Mouse (Mus musculus) liver, adult (tissue): Measurements from ENCODE around the gene Mphosph6.

Source experiments
- GATA4 ChIP-seq: IDR thresholded peaks from 2 replicates; pipeline ENCODE4 v1.6.1; 2014; ENCODE audit warnings: mild to moderate bottlenecking, low read length; ENCODE audit not compliant: insufficient replicate concordance

Mphosph6 gene

DNA sequence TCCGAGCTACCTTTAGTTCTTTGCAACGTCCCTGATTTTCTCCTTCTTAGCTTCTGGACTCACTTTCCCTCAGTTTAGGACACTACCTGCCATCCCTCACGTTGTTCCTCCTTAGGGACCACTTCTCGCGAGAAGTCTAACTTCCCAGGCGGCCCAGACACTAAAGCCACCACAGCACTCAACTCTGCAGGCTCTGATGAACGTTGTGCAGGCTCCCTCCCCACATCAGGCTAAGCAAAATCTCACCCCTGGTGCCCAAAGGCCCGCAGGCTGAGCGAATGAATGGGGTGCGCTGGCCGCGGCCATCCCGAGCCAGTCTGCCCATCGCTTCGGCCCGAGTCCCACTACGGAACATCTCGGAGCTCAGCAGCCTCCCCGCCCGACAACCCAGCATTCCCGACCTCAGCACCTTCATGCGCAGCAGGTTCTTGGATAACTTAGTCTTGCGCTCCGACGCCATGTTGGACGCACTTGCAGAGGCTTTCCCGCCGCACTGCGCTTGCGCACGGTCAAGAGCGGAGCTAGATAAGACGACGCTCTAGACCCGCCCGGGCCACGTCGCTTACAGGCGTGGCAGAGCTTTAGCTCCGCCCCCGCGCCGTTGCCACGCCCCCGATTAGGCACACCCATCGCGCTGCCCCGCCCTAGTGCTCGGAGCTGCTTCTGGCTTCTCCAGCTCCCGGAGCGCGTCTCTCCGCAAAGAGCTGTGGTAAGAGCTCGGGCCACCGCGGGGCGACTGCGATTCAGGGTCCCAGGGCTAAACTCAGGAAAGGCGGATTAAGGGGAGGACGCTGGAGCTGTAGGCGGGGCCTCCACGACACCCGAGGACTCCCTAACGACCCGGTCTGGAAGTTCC lies at the start of gene Mphosph6:
TSS of gene Mphosph6 (minus strand) at position 501 of the 856 bp plus-strand sequence.
- TF ChIP-seq GATA4: peak; percentile 93; the same call in 1 of the 2 replicates

DNA sequence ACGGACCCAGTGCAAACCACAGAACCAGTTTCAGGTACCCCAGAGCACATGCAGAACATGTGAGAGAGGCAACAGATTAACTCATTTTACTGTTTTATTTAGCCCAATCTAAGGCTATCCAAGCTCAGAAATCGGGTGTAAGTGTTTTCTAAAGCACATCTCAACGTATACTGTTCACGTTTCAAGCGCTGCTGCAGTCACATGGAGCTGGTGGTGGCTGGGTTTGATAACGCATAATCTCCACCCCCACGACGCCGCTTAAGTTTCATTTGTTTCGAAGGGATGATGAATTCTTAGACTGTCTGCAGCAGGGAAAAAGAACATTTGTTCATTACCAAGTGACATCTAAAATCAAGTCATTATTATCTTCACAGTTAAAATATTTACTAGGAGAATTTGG lies 48.7 kb upstream of the Mphosph6 start:
- no peak for TF ChIP-seq GATA4

DNA sequence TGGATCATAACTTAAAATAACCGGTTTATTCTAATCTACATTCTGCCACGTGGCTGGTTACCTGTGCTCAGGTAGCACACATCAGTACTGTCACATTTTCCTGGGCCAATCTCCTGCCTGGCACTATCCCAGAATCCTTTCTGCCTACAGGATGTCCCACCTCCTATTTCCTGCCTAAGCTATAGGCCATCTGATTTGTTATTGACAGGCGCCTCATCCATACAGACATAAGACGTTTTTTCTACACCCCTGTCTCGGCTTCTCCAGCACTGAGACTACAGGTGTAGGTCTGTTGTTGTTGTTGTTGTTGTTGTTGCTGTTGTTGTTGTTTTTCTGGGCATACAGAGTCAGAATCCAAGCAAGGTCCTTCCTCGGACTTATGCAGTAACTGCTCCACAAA lies 46.1 kb upstream of the Mphosph6 start:
- no peak for TF ChIP-seq GATA4

DNA sequence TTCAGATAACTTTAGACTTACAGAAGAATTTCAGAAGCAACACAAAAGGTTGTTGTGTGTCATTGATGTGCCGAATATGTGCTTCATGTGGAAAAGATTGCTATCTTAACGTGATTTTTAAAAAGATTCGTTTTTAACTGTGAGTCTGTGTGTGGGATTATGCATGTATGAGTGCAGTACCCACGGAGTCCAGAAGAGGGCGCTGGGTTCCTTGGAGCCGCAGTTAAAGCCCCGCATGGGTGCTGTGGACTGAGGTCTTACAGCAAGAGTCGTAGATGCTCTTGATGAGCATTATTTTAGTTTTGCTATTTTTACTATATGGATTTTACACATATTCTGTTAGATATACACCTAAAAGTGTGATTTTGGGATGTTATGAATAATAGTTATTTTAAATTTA lies 42.0 kb upstream of the Mphosph6 start:
- no peak for TF ChIP-seq GATA4

DNA sequence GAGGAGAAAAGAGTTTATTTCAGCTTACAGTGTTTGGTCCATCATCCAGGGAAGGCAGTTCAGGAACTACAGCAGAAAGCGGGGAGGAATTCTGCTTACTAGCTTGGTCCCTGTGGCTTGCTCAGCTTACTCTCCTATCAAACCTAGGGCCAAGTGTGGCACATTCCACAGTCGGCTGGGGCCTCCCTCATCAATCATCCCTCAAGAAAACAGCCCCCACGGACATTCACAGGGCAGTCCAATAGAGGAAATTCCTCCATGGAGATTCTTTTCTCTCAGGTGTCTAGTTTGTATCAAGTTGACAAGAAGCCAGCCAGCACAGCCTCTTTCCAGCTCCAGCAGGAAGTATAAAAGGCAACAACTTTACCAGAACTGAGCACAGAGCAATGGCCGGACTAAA lies 11.8 kb upstream of the Mphosph6 start:
- no peak for TF ChIP-seq GATA4

DNA sequence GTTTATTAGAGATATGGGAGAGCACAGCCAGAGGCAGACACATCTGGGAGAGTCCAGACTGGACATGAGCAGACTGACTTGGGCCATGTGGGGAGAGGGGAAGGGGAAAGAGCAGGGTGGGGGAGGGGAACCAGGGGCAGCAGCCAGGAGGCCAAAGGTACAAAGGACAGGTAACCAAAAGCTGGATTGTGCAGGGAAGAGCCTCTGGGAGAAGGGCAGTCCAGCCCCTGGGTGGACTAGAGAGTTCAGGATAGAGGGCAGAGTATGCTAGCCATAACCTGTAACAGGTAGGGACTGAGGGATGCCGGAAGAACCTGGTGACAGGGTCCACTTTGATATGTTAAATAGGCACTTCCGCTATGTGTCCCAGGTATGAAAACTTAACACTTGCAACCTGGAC lies 8.9 kb upstream of the Mphosph6 start:
- no peak for TF ChIP-seq GATA4

DNA sequence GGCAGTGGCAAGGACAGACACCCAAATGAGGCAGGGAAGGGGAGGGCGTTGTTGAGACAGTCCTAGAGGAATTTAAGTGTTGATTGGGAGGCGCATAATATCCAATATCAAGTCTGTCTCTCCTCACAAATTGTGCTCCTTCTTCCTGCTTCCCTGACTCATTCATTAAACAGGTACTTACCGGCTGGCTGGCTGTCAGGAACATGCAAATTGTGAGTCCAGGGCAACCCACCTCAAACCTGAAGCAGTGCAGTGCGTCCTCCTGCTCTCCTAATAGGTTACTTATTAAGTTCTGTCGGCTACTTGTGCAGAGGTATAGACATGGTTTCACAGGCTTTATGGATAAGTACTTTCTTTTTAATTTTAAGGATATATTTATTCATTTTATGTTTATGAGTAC lies 3.7 kb upstream of the Mphosph6 start:
- TF ChIP-seq GATA4: no peak

DNA sequence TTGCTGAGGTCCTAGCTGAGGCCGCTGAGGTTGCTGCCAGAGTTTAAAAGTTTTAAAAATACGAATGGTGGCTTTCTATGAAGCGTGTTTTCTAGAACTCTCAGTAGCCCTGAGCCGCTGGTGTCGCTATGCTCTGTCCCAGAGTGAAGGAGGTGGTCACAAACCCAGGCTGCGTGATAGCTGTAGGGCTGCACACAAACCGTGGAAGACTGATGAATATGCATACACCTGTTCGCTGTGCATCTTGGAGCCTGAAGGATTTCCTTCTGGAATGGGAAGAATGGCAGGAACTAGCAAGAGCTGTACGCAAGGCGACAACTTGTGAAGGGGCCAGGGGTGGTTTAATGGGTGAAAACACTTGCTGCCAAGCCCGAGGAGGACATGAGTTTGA lies 551 bp upstream of the Mphosph6 start:
- no peak for TF ChIP-seq GATA4

DNA sequence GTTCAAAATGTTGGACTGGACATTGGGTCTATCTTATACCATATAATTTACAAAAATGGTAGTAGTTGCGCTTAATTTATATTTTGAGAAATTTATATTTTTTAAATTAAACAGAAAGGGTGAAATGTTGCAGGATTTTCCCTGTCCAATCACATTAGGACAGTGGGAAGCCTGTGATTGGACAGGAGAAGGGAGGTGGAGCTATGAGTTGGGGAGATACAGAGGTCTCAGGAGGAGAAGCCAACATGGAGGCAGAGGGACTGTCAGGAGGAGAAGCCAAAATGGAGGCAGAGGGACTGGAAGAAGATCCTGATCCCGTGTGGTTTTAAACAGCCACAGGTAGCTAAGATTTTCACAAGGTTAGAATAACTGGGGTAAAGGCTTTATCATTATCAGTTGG lies 3.7 kb downstream of the Mphosph6 start:
- TF ChIP-seq GATA4: no peak

DNA sequence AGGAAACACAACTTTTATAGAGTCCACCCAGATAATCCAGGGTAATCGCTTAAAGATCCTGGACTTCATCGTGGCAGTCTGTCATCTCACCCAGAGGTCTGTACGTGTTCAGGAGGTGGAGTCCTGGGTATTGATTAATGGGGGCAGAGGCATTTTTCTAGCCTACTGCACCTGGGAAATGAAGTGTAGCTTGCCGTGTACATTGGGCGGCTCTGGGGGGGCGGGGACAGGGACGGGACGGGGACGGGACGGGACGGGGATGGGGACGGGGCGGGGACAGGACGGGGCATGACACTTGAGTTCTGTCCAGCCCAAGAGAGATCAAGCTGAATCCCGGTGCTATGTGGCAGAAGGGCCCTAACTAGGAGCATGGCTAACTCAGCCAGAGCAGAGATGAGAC lies 5.3 kb downstream of the Mphosph6 start:
- TF ChIP-seq GATA4: no peak

DNA sequence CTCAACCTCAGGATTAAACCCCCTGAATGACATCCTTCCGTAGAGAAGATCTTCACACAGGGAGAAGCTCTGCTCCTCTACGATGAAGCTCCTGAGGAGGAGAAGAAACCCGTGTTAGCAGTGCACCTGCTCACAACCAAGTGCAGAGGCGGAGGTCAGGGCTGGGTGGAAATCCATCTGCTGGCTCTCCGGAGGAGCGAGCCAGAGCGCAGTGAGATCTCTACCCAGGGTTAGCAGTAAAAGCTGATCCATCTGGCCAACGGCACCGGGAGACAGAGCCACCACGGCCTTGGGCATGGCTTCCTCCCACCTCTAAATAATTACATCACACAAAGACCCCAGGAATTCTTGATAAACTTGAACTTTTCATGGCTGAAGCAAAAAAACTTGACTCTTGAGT lies 7.2 kb downstream of the Mphosph6 start:
- no peak for TF ChIP-seq GATA4

DNA sequence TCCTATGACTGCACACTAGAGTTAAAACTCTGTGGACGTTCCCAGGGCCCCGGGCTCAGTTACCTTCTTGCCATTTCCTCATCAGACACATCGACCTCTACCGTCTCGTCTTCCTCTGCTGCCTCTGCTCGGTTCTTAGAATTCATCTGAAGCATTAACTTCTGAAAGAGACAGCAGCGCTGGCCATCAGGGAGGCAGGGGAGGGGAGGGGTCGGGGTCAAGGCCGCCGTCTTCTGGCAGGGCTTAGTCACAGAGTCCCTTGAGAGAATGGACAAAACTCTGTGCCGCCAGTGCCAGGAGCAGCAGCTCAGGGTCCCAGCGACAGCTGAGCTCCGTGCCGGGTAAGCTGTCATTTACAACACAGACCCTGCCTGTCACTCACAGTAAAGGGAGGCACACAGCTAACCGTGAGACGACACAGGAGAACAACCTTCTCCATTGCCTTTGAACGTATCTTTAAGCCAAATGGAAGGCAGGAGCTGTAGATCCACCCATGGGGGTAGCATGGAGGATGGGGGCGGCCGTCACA lies 9.1 kb downstream of the Mphosph6 start:
- no peak for TF ChIP-seq GATA4

DNA sequence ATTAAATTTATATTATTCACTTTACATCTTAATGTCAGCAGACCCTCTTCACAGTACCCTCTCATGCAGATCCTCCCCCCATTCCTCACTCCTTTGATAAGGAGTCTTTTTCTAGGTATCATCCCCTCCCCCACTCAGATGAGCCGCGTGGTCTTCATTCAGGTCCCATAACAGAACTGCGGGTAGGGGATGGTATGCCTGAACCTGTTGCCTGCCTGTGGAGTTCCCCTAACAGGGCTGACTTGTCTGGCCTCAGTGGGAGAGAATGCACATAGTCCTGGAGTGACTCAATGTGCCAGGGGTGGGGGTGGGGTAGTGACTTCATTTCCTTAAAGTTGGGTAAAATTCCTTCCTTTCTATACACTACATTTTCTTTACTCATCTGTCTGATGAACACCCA lies 15.3 kb downstream of the Mphosph6 start:
- TF ChIP-seq GATA4: no peak

DNA sequence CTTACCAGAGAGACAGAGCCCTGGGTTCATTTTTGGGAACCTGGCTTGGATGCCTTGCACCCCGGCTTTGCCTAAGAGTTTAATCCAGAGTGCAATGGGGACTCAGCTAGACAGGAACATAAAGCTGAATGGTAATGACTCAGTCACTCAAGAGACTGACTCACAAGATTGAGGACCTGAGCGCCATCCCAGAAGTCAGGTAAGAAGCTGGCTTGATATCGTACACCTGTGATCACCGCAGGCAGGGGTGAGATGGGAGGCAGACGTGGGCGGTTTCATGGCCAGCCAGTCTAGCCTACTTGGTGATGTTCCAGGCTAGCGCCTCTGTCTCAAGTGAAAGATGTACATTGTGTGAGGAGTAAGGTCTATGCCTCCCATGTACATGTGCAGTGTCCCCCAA lies 18.7 kb downstream of the Mphosph6 start:
- no peak for TF ChIP-seq GATA4

DNA sequence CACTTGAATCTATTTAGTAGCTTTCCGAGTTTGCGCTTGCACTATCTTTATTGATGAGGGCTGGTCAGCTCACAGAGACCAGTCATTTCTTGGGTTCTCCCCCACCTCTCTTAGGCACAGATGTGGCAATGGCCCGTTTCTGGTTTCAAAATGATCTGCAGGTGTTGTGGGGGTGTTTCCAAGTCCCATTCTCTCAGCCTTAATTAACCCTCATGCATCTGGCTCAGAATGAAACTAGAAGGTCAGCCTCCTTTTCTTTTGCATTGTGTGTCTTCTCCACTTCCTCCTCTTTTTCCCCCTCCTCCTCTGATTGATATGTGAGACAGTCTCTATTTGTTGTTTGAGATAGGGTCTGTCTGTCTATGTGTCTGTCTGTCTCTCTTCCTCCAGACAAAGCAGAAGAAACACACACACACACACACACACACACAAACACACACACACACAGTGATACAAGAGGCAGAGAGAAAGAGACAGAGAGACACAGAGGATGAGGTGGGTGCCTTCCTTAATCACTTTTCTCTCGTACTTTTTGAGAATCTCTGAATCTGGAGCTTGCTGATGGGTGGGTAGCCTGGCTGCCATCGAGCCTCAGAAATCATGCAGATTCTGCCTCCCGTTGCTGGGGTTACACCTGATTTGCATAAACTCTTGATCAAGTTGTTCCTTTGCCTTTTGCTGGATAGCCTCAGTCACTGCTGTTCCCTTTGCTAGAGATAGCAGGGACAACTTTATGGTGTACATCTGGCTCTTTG lies 20.2 kb downstream of the Mphosph6 start:
- TF ChIP-seq GATA4: no peak

DNA sequence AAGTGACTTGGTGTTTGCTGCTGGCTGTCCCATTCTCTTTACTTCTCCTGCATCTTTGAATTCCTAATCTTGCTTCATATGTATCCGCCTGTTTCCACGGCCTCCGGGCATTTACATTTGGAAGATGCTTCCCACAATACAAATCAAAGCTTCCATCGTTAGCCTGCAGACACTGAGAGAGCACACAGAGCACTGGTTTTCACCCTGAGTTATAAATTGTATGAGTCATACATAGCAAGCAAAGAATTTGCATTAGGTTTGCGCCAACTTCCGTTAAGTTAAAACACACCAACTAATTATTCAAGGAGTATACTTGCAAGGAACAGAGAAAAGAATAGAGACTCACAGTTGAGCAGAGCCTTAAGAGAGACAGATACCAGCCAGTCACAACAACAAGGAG lies 22.4 kb downstream of the Mphosph6 start:
- TF ChIP-seq GATA4: no peak
